Mouse (Mus musculus): Measurements from ENCODE around the gene Lactb.

DNA sequence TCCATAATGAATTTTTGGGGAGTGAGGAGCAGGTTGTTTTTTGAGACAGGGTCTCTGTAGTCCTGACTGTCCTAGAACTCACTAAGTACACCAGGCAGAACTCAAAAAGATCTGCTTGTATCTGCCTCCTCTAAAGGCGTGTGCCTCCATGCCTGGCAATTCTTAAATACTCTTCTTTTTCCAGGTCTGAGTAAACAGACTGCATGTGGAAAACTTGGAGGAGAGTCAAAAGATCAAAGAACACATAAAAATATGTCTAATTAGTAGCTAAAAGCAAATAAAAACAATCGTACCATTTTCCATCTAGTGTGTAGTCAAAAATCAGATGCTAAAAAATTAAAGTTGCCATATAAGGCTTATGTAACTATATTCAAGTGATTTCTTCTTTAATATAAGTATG lies 22.4 kb downstream of the Lactb start:
- no peak for TF ChIP-seq CTCF (IDR thresholded peaks at IDR 0.05; ENCODE audit: borderline replicate concordance, control insufficient read depth, extremely low read depth, insufficient read depth, low read length, poor library complexity)
- TF ChIP-seq POLR2A (IDR thresholded peaks at IDR 0.05; ENCODE audit: control insufficient read depth, extremely low read depth, insufficient read depth, low read length, poor library complexity): no peak

All from thymus, adult 2 months (tissue).